8 mouse cellular contexts compared by ENCODE assay signal in the genomic region with DNA sequence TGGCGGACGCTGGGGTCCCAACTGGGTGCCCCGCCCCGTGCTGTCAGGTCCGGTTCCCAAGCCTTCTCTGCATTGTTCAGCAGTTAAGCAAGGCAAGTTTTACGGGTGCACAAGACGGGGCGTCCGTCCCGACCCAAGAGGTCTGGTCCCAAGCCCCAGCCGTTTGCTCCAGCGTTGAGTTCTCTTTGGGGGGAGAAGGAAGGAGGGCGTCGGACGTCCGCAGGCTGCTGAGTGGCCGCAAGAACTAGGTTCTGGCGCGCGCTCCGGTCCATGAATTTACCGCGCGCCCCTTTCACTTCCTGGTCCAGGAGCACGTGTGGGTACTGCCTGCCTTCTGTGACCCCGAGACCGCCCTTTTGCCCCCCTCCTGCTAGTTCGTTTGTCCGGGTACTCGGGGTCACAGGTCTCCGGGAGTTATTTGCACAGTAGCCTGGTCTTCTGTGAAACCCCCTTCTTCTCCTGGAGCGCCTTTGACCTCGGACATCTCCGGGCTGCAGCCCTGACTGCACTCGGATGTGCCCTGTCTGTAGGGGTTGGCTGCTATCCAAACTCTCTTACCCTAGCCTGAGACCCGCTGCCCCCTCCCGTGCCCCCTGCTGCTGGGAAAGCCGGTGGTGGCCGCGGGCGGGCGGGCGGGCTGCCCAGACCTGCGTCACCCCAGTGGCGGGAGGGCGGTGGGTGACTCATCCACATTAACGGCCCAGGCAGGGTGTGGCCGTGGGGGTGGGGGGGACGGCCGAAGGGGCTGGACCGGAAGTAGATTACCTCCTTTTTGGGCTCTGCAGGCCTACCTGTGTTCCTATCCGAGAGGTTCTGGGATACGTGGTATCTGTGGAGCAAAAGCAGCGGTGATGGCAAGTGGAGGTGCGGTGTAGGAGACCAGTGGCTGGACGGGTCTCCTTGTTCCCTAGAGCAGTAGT. TPM values are rescaled to one million over a fixed set of nuclear protein-coding genes. Genes with fewer than 3 reads are reported as not detected.
DNase-seq lines count a peak whose midpoint lies in the region; ATAC-seq and TF ChIP-seq lines count a peak whose summit lies in the region.

No protein-coding gene starts in this region.

- no peak for TF ChIP-seq CTCF in C2C12 (IDR thresholded peaks at IDR 0.05; ENCODE audit: control insufficient read depth, insufficient read depth, insufficient read length)
- no peak for TF ChIP-seq CTCF in midbrain, postnatal 0 days (IDR thresholded peaks at IDR 0.05)
- TF ChIP-seq CTCF in cerebellum, adult 2 months (IDR thresholded peaks at IDR 0.05; ENCODE audit: borderline replicate concordance, insufficient read depth, low read depth, low read length): no peak

- peak overlapping the region; percentile 48 for H3K4me2 ChIP-seq in forebrain, embryonic 16.5 days (ENCODE audit: low read length)
- H3K4me2 ChIP-seq in hindbrain, embryonic 12.5 days (replicated peaks): peak overlapping the region; percentile 59
- H3K4me2 ChIP-seq in midbrain, postnatal 0 days (ENCODE audit: low read depth, low read length, poor library complexity, severe bottlenecking): peak overlapping the region; percentile 52

- no peaks in the 10 kb centered on the region for H3K9me3 ChIP-seq in forebrain, embryonic 16.5 days (ENCODE audit: control insufficient read depth, low read length)
- H3K9me3 ChIP-seq in hindbrain, embryonic 12.5 days (replicated peaks): no peaks in the 10 kb centered on the region
- no peaks in the 10 kb centered on the region for H3K9me3 ChIP-seq in midbrain, postnatal 0 days (ENCODE audit: low read length)

- peaks cover 48% of the 10 kb centered on the region for H3K79me3 ChIP-seq in C2C12 (ENCODE audit: low read depth)

- no peak; the same call in 1 of the 2 replicates for ATAC-seq in forebrain, embryonic 16.5 days
- peak; percentile 12 for ATAC-seq in hindbrain, embryonic 12.5 days (ENCODE audit: low FRiP score)
- ATAC-seq in midbrain, postnatal 0 days (ENCODE audit: low FRiP score): peak; percentile 5; the same call in 1 of the 2 replicates

- TF ChIP-seq POLR2A in cerebellum, adult 2 months (IDR thresholded peaks at IDR 0.05; ENCODE audit: borderline replicate concordance, insufficient read depth, low read length): no peak

- H3K4me1 ChIP-seq in forebrain, embryonic 16.5 days (replicated peaks; ENCODE audit: control insufficient read depth, insufficient read depth, low read length): peaks cover 26% of the 10 kb centered on the region
- H3K4me1 ChIP-seq in hindbrain, embryonic 12.5 days: peaks cover 53% of the 10 kb centered on the region
- peaks cover 5% of the 10 kb centered on the region; the same call in 1 of the 2 replicates for H3K4me1 ChIP-seq in midbrain, postnatal 0 days (ENCODE audit: insufficient read depth, low read length)
- no peaks in the 10 kb centered on the region; the same call in 1 of the 2 replicates for H3K4me1 ChIP-seq in cerebellum, adult 2 months (ENCODE audit: control insufficient read depth, insufficient read depth, low read length)

- H3K27ac ChIP-seq in forebrain, embryonic 16.5 days (ENCODE audit: low read length): no peak overlapping the region
- peak overlapping the region; percentile 23; the same call in 1 of the 2 replicates for H3K27ac ChIP-seq in hindbrain, embryonic 12.5 days
- peak overlapping the region; percentile 43; the same call in 1 of the 2 replicates for H3K27ac ChIP-seq in midbrain, postnatal 0 days (ENCODE audit: low read depth, low read length)
- H3K27ac ChIP-seq in cerebellum, adult 2 months (ENCODE audit: insufficient read depth, low read length): no peak overlapping the region

- WGBS in forebrain, embryonic 16.5 days: 2% methylated on average over 56 of the region's 56 CpGs
- WGBS in hindbrain, embryonic 12.5 days: 1% methylated on average over 56 of the region's 56 CpGs
- 3% methylated on average over 55 of the region's 56 CpGs for WGBS in midbrain, postnatal 0 days
- 2% methylated on average over 56 of the region's 56 CpGs for WGBS in cerebellum, adult 2 months

- H3K4me3 ChIP-seq in C2C12 (ENCODE audit: insufficient read depth, poor library complexity, severe bottlenecking): peak overlapping the region; percentile 94
- peak overlapping the region; percentile 36 for H3K4me3 ChIP-seq in forebrain, embryonic 16.5 days (replicated peaks; ENCODE audit: low read length)
- H3K4me3 ChIP-seq in hindbrain, embryonic 12.5 days: peak overlapping the region; percentile 38
- peak overlapping the region; percentile 39 for H3K4me3 ChIP-seq in midbrain, postnatal 0 days (ENCODE audit: low read depth, low read length)
- H3K4me3 ChIP-seq in cerebellum, adult 2 months (replicated peaks; ENCODE audit: insufficient read depth, low read depth, low read length): no peak overlapping the region

- peaks cover 58% of the 10 kb centered on the region for H3K79me2 ChIP-seq in C2C12 (ENCODE audit: control insufficient read depth, insufficient read depth)

- H3K27me3 ChIP-seq in C2C12 (ENCODE audit: control insufficient read depth, insufficient read depth, insufficient read length): no peaks in the 10 kb centered on the region
- H3K27me3 ChIP-seq in forebrain, embryonic 16.5 days (replicated peaks; ENCODE audit: control insufficient read depth, insufficient read depth, low read length): peaks cover 15% of the 10 kb centered on the region
- H3K27me3 ChIP-seq in hindbrain, embryonic 12.5 days: peaks cover 53% of the 10 kb centered on the region
- peaks cover 12% of the 10 kb centered on the region; the same call in 1 of the 2 replicates for H3K27me3 ChIP-seq in midbrain, postnatal 0 days (ENCODE audit: insufficient read depth, low read length)
- peaks cover 1% of the 10 kb centered on the region; the same call in 1 of the 2 replicates for H3K27me3 ChIP-seq in cerebellum, adult 2 months (ENCODE audit: control insufficient read depth, insufficient read depth, low read length)

- DNase-seq in adipocyte (ENCODE audit: low spot score): peak; percentile 34
- peak; percentile 69 for DNase-seq in liver
- no peak for DNase-seq in midbrain, postnatal 0 days (ENCODE audit: low spot score)
- peak; percentile 68 for DNase-seq in urinary bladder, postnatal 25 days (ENCODE audit: low spot score)
- DNase-seq in cerebellum, adult 2 months: no peak

- peaks cover 17% of the 10 kb centered on the region for H3K36me3 ChIP-seq in C2C12 (ENCODE audit: control insufficient read depth, insufficient read depth)
- H3K36me3 ChIP-seq in forebrain, embryonic 16.5 days (ENCODE audit: control insufficient read depth, insufficient read depth): peaks cover 20% of the 10 kb centered on the region
- H3K36me3 ChIP-seq in hindbrain, embryonic 12.5 days: peaks cover 30% of the 10 kb centered on the region
- H3K36me3 ChIP-seq in midbrain, postnatal 0 days (ENCODE audit: insufficient read depth, low read length): peaks cover 11% of the 10 kb centered on the region

- peak overlapping the region; percentile 77 for H3ac ChIP-seq in C2C12 (ENCODE audit: control insufficient read depth, insufficient read length, low read depth)

- H3K9ac ChIP-seq in forebrain, embryonic 16.5 days (replicated peaks; ENCODE audit: low read depth, low read length): peak overlapping the region; percentile 30
- peak overlapping the region; percentile 47 for H3K9ac ChIP-seq in hindbrain, embryonic 12.5 days
- H3K9ac ChIP-seq in midbrain, postnatal 0 days (replicated peaks; ENCODE audit: low read length, poor library complexity, severe bottlenecking): peak overlapping the region; percentile 51

TF ChIP-seq in C2C12, 6 proteins besides CTCF, POLR2A, EP300 and RAD21 (continues in another document):
- TF ChIP-seq MAX (IDR thresholded peaks at IDR 0.05): no peak
- no peak for TF ChIP-seq USF1 (IDR thresholded peaks at IDR 0.05; ENCODE audit: low read depth)
- no peak for TF ChIP-seq CEBPB (IDR thresholded peaks at IDR 0.05; ENCODE audit: low read depth)

RNA-seq across cellular contexts. Expression of gene Tagln2, which starts 0.9 kb away (rescaled TPM):
- polyA plus RNA-seq in C2C12 (2012; fragmentation: generic; extraction: Trizol): 771 TPM
- polyA plus RNA-seq in forebrain, embryonic 16.5 days (2015; fragmentation: Nextera tagmentation; extraction: Ambion mirVana): 53.4 and 56.8 TPM in 2 replicates
- polyA plus RNA-seq in hindbrain, embryonic 12.5 days (2016; fragmentation: Nextera tagmentation; extraction: Ambion mirVana): 53.2 and 64.5 TPM in 2 replicates
- 36.3 and 41.6 TPM in 2 replicates for total RNA-seq in midbrain, postnatal 0 days (2014; rRNA removed)
- polyA plus RNA-seq in midbrain, postnatal 0 days (2015; fragmentation: Nextera tagmentation; extraction: Ambion mirVana): 36.7 and 41.8 TPM in 2 replicates
- 12.9 and 13.0 TPM in 2 replicates for polyA plus RNA-seq in cerebellum, adult 2 months (2012; rRNA removed)

RNA-seq across cellular contexts. Expression of gene Igsf9, which starts 19.1 kb away (rescaled TPM):
- polyA plus RNA-seq in C2C12 (2012; fragmentation: generic; extraction: Trizol): 4.1 TPM
- polyA plus RNA-seq in forebrain, embryonic 16.5 days (2015; fragmentation: Nextera tagmentation; extraction: Ambion mirVana): 60.9 and 89.9 TPM in 2 replicates
- 69.9 and 82.2 TPM in 2 replicates for polyA plus RNA-seq in hindbrain, embryonic 12.5 days (2016; fragmentation: Nextera tagmentation; extraction: Ambion mirVana)
- total RNA-seq in midbrain, postnatal 0 days (2014; rRNA removed): 40.6 and 53.9 TPM in 2 replicates
- polyA plus RNA-seq in midbrain, postnatal 0 days (2015; fragmentation: Nextera tagmentation; extraction: Ambion mirVana): 25.0 and 29.0 TPM in 2 replicates
- polyA plus RNA-seq in cerebellum, adult 2 months (2012; rRNA removed): 1.9 and 2.2 TPM in 2 replicates

RNA-seq across cellular contexts. Expression of gene Cfap45, which starts 19.9 kb away (rescaled TPM):
- not detected for polyA plus RNA-seq in C2C12 (2012; fragmentation: generic; extraction: Trizol)
- 1.8 and 3.0 TPM in 2 replicates for polyA plus RNA-seq in forebrain, embryonic 16.5 days (2015; fragmentation: Nextera tagmentation; extraction: Ambion mirVana)
- 3.3 and 4.4 TPM in 2 replicates for polyA plus RNA-seq in hindbrain, embryonic 12.5 days (2016; fragmentation: Nextera tagmentation; extraction: Ambion mirVana)
- total RNA-seq in midbrain, postnatal 0 days (2014; rRNA removed): 3.1 and 6.3 TPM in 2 replicates
- 3.9 and 5.4 TPM in 2 replicates for polyA plus RNA-seq in midbrain, postnatal 0 days (2015; fragmentation: Nextera tagmentation; extraction: Ambion mirVana)
- polyA plus RNA-seq in cerebellum, adult 2 months (2012; rRNA removed): 1.00 and 1.0 TPM in 2 replicates

RNA-seq across cellular contexts. Expression of gene Slamf9, which starts 25.6 kb away (rescaled TPM):
- 0.19 TPM for polyA plus RNA-seq in C2C12 (2012; fragmentation: generic; extraction: Trizol)
- polyA plus RNA-seq in forebrain, embryonic 16.5 days (2015; fragmentation: Nextera tagmentation; extraction: Ambion mirVana): not detected in 2 replicates
- 0.27 and 0.40 TPM in 2 replicates for polyA plus RNA-seq in hindbrain, embryonic 12.5 days (2016; fragmentation: Nextera tagmentation; extraction: Ambion mirVana)
- 0.19 and 0.38 TPM in 2 replicates for total RNA-seq in midbrain, postnatal 0 days (2014; rRNA removed)
- 0.20 and 0.29 TPM in 2 replicates for polyA plus RNA-seq in midbrain, postnatal 0 days (2015; fragmentation: Nextera tagmentation; extraction: Ambion mirVana)
- polyA plus RNA-seq in cerebellum, adult 2 months (2012; rRNA removed): 0.74 and 0.87 TPM in 2 replicates

RNA-seq across cellular contexts. Expression of gene Vsig8, which starts 55.0 kb away (rescaled TPM):
- not detected for polyA plus RNA-seq in C2C12 (2012; fragmentation: generic; extraction: Trizol)
- 0.14 TPM in 1 of 2 replicates, not detected in the other for polyA plus RNA-seq in forebrain, embryonic 16.5 days (2015; fragmentation: Nextera tagmentation; extraction: Ambion mirVana)
- polyA plus RNA-seq in hindbrain, embryonic 12.5 days (2016; fragmentation: Nextera tagmentation; extraction: Ambion mirVana): 0.41 TPM in 1 of 2 replicates, not detected in the other
- 0.11 and 2.3 TPM in 2 replicates for total RNA-seq in midbrain, postnatal 0 days (2014; rRNA removed)
- polyA plus RNA-seq in midbrain, postnatal 0 days (2015; fragmentation: Nextera tagmentation; extraction: Ambion mirVana): 1.3 and 2.5 TPM in 2 replicates
- 0.46 and 0.65 TPM in 2 replicates for polyA plus RNA-seq in cerebellum, adult 2 months (2012; rRNA removed)

Comparison
In these comparisons a context has a peak if more than half of its experiments do, and no peak if none do; other contexts are left out.
1. DNase-seq: peak in adipocyte (single experiment), liver (single experiment) and urinary bladder, postnatal 25 days (single experiment); none in midbrain, postnatal 0 days (single experiment) and cerebellum, adult 2 months (0 of 2).
2. H3K27ac ChIP-seq: peak in hindbrain, embryonic 12.5 days (single experiment) and midbrain, postnatal 0 days (single experiment); none in forebrain, embryonic 16.5 days (single experiment) and cerebellum, adult 2 months (single experiment).
3. RNA of gene Tagln2, which starts 0.9 kb away (polyA plus RNA-seq): 771 TPM in C2C12 (single experiment); 53.4 to 56.8 TPM in forebrain, embryonic 16.5 days, 53.2 to 64.5 TPM in hindbrain, embryonic 12.5 days, 36.7 to 41.8 TPM in midbrain, postnatal 0 days and 12.9 to 13.0 TPM in cerebellum, adult 2 months; every median in the first group is over 10 times any median in the second.
4. Peak in every context shown above with its lines, with median percentiles within 50 percentile points of each other: H3K4me2 ChIP-seq and H3K9ac ChIP-seq.